Mouse (Mus musculus) midbrain, embryonic 15.5 days (tissue): ENCODE data around the gene Hist3h2ba. TPM values are rescaled to one million over a fixed set of nuclear protein-coding genes. Genes with fewer than 3 reads are reported as not detected.
"Not testable (repeated sequence)": the region's sequence is repeated elsewhere in the genome, so short reads cannot be mapped to it uniquely, and the experiment has no call there.

Experiments used
- ATAC-seq: fragments of 200-750 bp; cut with Nextera tagmentation; replicated peaks from 2 replicates; pipeline ENCODE4 v1.8.0; 2017; ENCODE audit warnings: moderate TSS enrichment
- H3K27ac ChIP-seq: fragments of 300-500 bp; sonication (generic); 2 replicates; pipeline ENCODE4 v1.5.1; 2015; ENCODE audit warnings: mild to moderate bottlenecking, inconsistent platforms
- H3K27me3 ChIP-seq: fragments of 300-500 bp; sonication (generic); replicated peaks from 2 replicates; pipeline ENCODE4 v1.6.1; 2015; ENCODE audit warnings: inconsistent platforms
- H3K36me3 ChIP-seq: fragments of 300-500 bp; sonication (generic); replicated peaks from 2 replicates; pipeline ENCODE4 v1.6.1; 2015; ENCODE audit warnings: inconsistent platforms
- H3K4me1 ChIP-seq: fragments of 300-500 bp; sonication (generic); 2 replicates; pipeline ENCODE4 v1.6.1; 2015; ENCODE audit warnings: inconsistent platforms
- H3K4me2 ChIP-seq: fragments of 300-500 bp; sonication (generic); 2 replicates; pipeline ENCODE4 v1.6.1; 2015; ENCODE audit warnings: inconsistent platforms, mild to moderate bottlenecking, moderate library complexity
- H3K4me3 ChIP-seq: fragments of 300-500 bp; sonication (generic); 2 replicates; pipeline ENCODE4 v1.5.1; 2015; ENCODE audit warnings: mild to moderate bottlenecking, inconsistent platforms
- H3K9ac ChIP-seq: fragments of 300-500 bp; sonication (generic); 2 replicates; pipeline ENCODE4 v1.6.1; 2015; ENCODE audit warnings: mild to moderate bottlenecking, inconsistent platforms
- H3K9me3 ChIP-seq: fragments of 300-500 bp; sonication (generic); 2 replicates; pipeline ENCODE4 v1.6.1; 2016; ENCODE audit warnings: inconsistent platforms
- WGBS: fragments of 180-500 bp; shearing (Covaris S2); methylation state at CpG from one replicate; pipeline ENCODE4 v1.1.7; 2015; ENCODE audit warnings: mixed read lengths; 5-methylcytosine and 5-hydroxymethylcytosine counted together
- polyA plus RNA-seq: library from polyadenylated mRNA; unstranded; fragments of >200 nt; fragmentation: Nextera tagmentation; extraction: Ambion mirVana; gene quantifications from 2 replicates; pipeline ENCODE4 v1.2.1, GENCODE M21; 2015

The Hist3h2ba gene
- polyA plus RNA-seq, 1 experiment from 2014 or later: 338 TPM

- Histone ChIP-seq H3K9ac (peak overlapping the region; percentile 54), H3K27me3 (no peaks in the 10 kb centered on the region), H3K4me3 (peak overlapping the region; percentile 69), H3K27ac (peak overlapping the region; percentile 97), H3K36me3 (no peaks in the 10 kb centered on the region), H3K9me3 (no peaks in the 10 kb centered on the region), H3K4me1 (peaks cover 27% of the 10 kb centered on the region), H3K4me2 (peak overlapping the region; percentile 63)
- 79% methylated on average over 3 of the region's 3 CpGs for WGBS
- no peak for ATAC-seq
Measured at GRCm38 (mm10) chr11:58947306-58947705, 1.4 kb upstream of the Hist3h2ba start.

- Histone ChIP-seq H3K9me3 (no peaks in the 10 kb centered on the region), H3K4me3 (peak overlapping the region; percentile 69), H3K4me2 (peak overlapping the region; percentile 63), H3K36me3 (no peaks in the 10 kb centered on the region), H3K9ac (peak overlapping the region; percentile 54), H3K4me1 (peaks cover 30% of the 10 kb centered on the region), H3K27me3 (no peaks in the 10 kb centered on the region), H3K27ac (peak overlapping the region; percentile 97)
- peak; percentile 83 for ATAC-seq
- WGBS: 7% methylated on average over 23 of the region's 23 CpGs
Measured at GRCm38 (mm10) chr11:58947798-58948528, 757 bp upstream of the Hist3h2ba start.

- H3K4me3 ChIP-seq: peak overlapping the region; percentile 69
- H3K36me3 ChIP-seq: no peaks in the 10 kb centered on the region
- peak; percentile 51 for ATAC-seq
- 2% methylated on average over 20 of the region's 20 CpGs for WGBS
- peaks cover 32% of the 10 kb centered on the region for H3K4me1 ChIP-seq
- H3K4me2 ChIP-seq: peak overlapping the region; percentile 63
- no peaks in the 10 kb centered on the region for H3K27me3 ChIP-seq
- peak overlapping the region; percentile 97 for H3K27ac ChIP-seq
- peak overlapping the region; percentile 95 for H3K9ac ChIP-seq
- H3K9me3 ChIP-seq: no peaks in the 10 kb centered on the region
Measured at GRCm38 (mm10) chr11:58949480-58950431, 1.0 kb downstream of the Hist3h2ba start.

GRCm38 (mm10) chr11:58951210-58951609 lies 2.5 kb downstream of the Hist3h2ba start:
- Histone ChIP-seq H3K36me3 (no peaks in the 10 kb centered on the region), H3K4me2 (peak overlapping the region; percentile 63), H3K4me1 (peaks cover 33% of the 10 kb centered on the region), H3K4me3 (peak overlapping the region; percentile 69), H3K27ac (peak overlapping the region; percentile 97), H3K9me3 (no peaks in the 10 kb centered on the region), H3K9ac (peak overlapping the region; percentile 95), H3K27me3 (no peaks in the 10 kb centered on the region)
- 45% methylated on average over 5 of the region's 5 CpGs for WGBS
- no peak for ATAC-seq

- peak overlapping the region; percentile 58 for H3K4me2 ChIP-seq
- peak overlapping the region; percentile 97 for H3K4me3 ChIP-seq
- WGBS: under 1% methylated on average over 33 of the region's 33 CpGs
- no peaks in the 10 kb centered on the region for H3K9me3 ChIP-seq
- peak overlapping the region; percentile 62 for H3K9ac ChIP-seq
- peak; percentile 22 for ATAC-seq
- no peaks in the 10 kb centered on the region for H3K36me3 ChIP-seq
- peaks cover 49% of the 10 kb centered on the region for H3K4me1 ChIP-seq
- peak overlapping the region; percentile 99 for H3K27ac ChIP-seq
- no peaks in the 10 kb centered on the region for H3K27me3 ChIP-seq
Measured at GRCm38 (mm10) chr11:58953351-58954169, 4.8 kb downstream of the Hist3h2ba start.

GRCm38 (mm10) chr11:58954170-58954419 lies 5.4 kb downstream of the Hist3h2ba start:
- not testable (repeated sequence) for H3K36me3 ChIP-seq, H3K27me3 ChIP-seq, H3K9me3 ChIP-seq
- under 1% methylated on average over 17 of the region's 17 CpGs for WGBS
- Histone ChIP-seq H3K4me3 (peak overlapping the region; percentile 97), H3K4me2 (peak overlapping the region; percentile 58), H3K4me1 (peaks cover 53% of the 10 kb centered on the region), H3K9ac (peak overlapping the region; percentile 62), H3K27ac (peak overlapping the region; percentile 99)
- peak; percentile 37 for ATAC-seq

GRCm38 (mm10) chr11:58954420-58955142 lies 5.9 kb downstream of the Hist3h2ba start, which contains the start of the genes Hist3h2a and Trim17:
Gene Hist3h2a, plus strand, starts transcription at chr11:58954685.
Gene Trim17, plus strand, starts transcription at chr11:58954685.
- peak within 1 kb of the TSS; percentile 99 for H3K27ac ChIP-seq
- peak within 1 kb of the TSS; percentile 97 for H3K4me3 ChIP-seq
- peaks cover 58% of the 10 kb centered on the region for H3K4me1 ChIP-seq
- H3K27me3 ChIP-seq: no peaks in the 10 kb centered on the region
- peak; percentile 92 for ATAC-seq
- H3K4me2 ChIP-seq: peak within 1 kb of the TSS; percentile 58
- no peaks in the 10 kb centered on the region for H3K36me3 ChIP-seq
- H3K9me3 ChIP-seq: no peaks in the 10 kb centered on the region
- WGBS: under 1% methylated on average over 49 of the region's 49 CpGs
- peak within 1 kb of the TSS; percentile 87 for H3K9ac ChIP-seq

GRCm38 (mm10) chr11:58955143-58955867 lies 6.6 kb downstream of the Hist3h2ba start:
- ATAC-seq: no peak; the same call in 1 of the 2 replicates
- Histone ChIP-seq H3K9ac (peak overlapping the region; percentile 87), H3K27ac (peak overlapping the region; percentile 99), H3K4me1 (peaks cover 60% of the 10 kb centered on the region), H3K4me3 (peak overlapping the region; percentile 97), H3K36me3 (no peaks in the 10 kb centered on the region), H3K9me3 (no peaks in the 10 kb centered on the region), H3K4me2 (peak overlapping the region; percentile 58), H3K27me3 (no peaks in the 10 kb centered on the region)
- under 1% methylated on average over 20 of the region's 20 CpGs for WGBS

- no peaks in the 10 kb centered on the region for H3K9me3 ChIP-seq
- H3K27ac ChIP-seq: peak overlapping the region; percentile 99
- H3K36me3 ChIP-seq: no peaks in the 10 kb centered on the region
- peak overlapping the region; percentile 58 for H3K4me2 ChIP-seq
- 19% methylated on average over 8 of the region's 8 CpGs for WGBS
- peak overlapping the region; percentile 87 for H3K9ac ChIP-seq
- H3K27me3 ChIP-seq: no peaks in the 10 kb centered on the region
- peak overlapping the region; percentile 97 for H3K4me3 ChIP-seq
- peaks cover 56% of the 10 kb centered on the region for H3K4me1 ChIP-seq
- ATAC-seq: no peak
Measured at GRCm38 (mm10) chr11:58955868-58956257, 7.1 kb downstream of the Hist3h2ba start.

GRCm38 (mm10) chr11:58957226-58957914 lies 8.7 kb downstream of the Hist3h2ba start:
- ATAC-seq: no peak
- no peaks in the 10 kb centered on the region for H3K36me3 ChIP-seq
- no peaks in the 10 kb centered on the region for H3K9me3 ChIP-seq
- H3K27ac ChIP-seq: no peak overlapping the region
- peak overlapping the region; percentile 87 for H3K9ac ChIP-seq
- peak overlapping the region; percentile 58 for H3K4me2 ChIP-seq
- peak overlapping the region; percentile 97 for H3K4me3 ChIP-seq
- no peaks in the 10 kb centered on the region for H3K27me3 ChIP-seq
- peaks cover 42% of the 10 kb centered on the region for H3K4me1 ChIP-seq
- 77% methylated on average over 5 of the region's 5 CpGs for WGBS
